Mouse (Mus musculus): ENCODE measurements at regions not wholly inside any gene's neighbourhood (a gene's known extent, or its start where the extent isn't known, plus 50 kb on each side); places are given as distances from the start of the nearest gene placed in this dataset.

GRCm38 (mm10) chr3:137108197-137108596 lies 232.7 kb upstream of the Emcn start:
- Histone ChIP-seq H3K9ac (no peak overlapping the region), H3K9me3 (replicated peaks) (no peaks in the 10 kb centered on the region), H3K36me3 (no peaks in the 10 kb centered on the region), H3K4me3 (replicated peaks) (no peak overlapping the region), H3K27me3 (no peaks in the 10 kb centered on the region), H3K4me1 (replicated peaks) (no peaks in the 10 kb centered on the region), H3K27ac (no peak overlapping the region), H3K4me2 (no peak overlapping the region)
- DNase-seq (no peak), ATAC-seq (ENCODE audit: low read depth) (no peak)
- 60% methylated on average over 2 of the region's 2 CpGs for WGBS (ENCODE audit: insufficient replicate concordance)

GRCm38 (mm10) chr3:137109786-137110185 lies 231.1 kb upstream of the Emcn start:
- no peaks in the 10 kb centered on the region for H3K27me3 ChIP-seq
- no peaks in the 10 kb centered on the region for H3K9me3 ChIP-seq (replicated peaks)
- H3K4me3 ChIP-seq (replicated peaks): no peak overlapping the region
- 80% methylated on average over 9 of the region's 9 CpGs for WGBS (ENCODE audit: insufficient replicate concordance)
- H3K9ac ChIP-seq: no peak overlapping the region
- ATAC-seq (ENCODE audit: low read depth) (no peak), DNase-seq (no peak)
- no peaks in the 10 kb centered on the region for H3K36me3 ChIP-seq
- H3K27ac ChIP-seq: no peak overlapping the region
- no peaks in the 10 kb centered on the region for H3K4me1 ChIP-seq (replicated peaks)
- H3K4me2 ChIP-seq: no peak overlapping the region

GRCm38 (mm10) chr3:137110485-137110884 lies 230.4 kb upstream of the Emcn start:
- no peak for DNase-seq
- no peak overlapping the region for H3K9ac ChIP-seq
- no peak overlapping the region for H3K27ac ChIP-seq
- no peaks in the 10 kb centered on the region for H3K27me3 ChIP-seq
- H3K4me3 ChIP-seq (replicated peaks): no peak overlapping the region
- no peak for ATAC-seq (ENCODE audit: low read depth)
- no peaks in the 10 kb centered on the region for H3K36me3 ChIP-seq
- no peaks in the 10 kb centered on the region for H3K4me1 ChIP-seq (replicated peaks)
- no peak overlapping the region for H3K4me2 ChIP-seq
- H3K9me3 ChIP-seq (replicated peaks): no peaks in the 10 kb centered on the region
- 56% methylated on average over 4 of the region's 4 CpGs for WGBS (ENCODE audit: insufficient replicate concordance)

GRCm38 (mm10) chr3:137129967-137130366 lies 210.9 kb upstream of the Emcn start:
- ATAC-seq (ENCODE audit: low read depth) (no peak), DNase-seq (no peak)
- Histone ChIP-seq H3K4me1 (replicated peaks) (no peaks in the 10 kb centered on the region), H3K9ac (no peak overlapping the region), H3K27ac (no peak overlapping the region), H3K27me3 (no peaks in the 10 kb centered on the region), H3K9me3 (replicated peaks) (no peaks in the 10 kb centered on the region), H3K36me3 (no peaks in the 10 kb centered on the region), H3K4me2 (no peak overlapping the region), H3K4me3 (replicated peaks) (no peak overlapping the region)
- 66% methylated on average over 4 of the region's 4 CpGs for WGBS (ENCODE audit: insufficient replicate concordance)

GRCm38 (mm10) chr3:137142041-137142440 lies 198.8 kb upstream of the Emcn start:
- H3K27me3 ChIP-seq: no peaks in the 10 kb centered on the region
- no peak overlapping the region for H3K4me3 ChIP-seq (replicated peaks)
- DNase-seq: no peak
- H3K27ac ChIP-seq: no peak overlapping the region
- no peaks in the 10 kb centered on the region for H3K36me3 ChIP-seq
- H3K9ac ChIP-seq: no peak overlapping the region
- no peak for ATAC-seq (ENCODE audit: low read depth)
- 57% methylated on average over 3 of the region's 3 CpGs for WGBS (ENCODE audit: insufficient replicate concordance)
- H3K4me2 ChIP-seq: no peak overlapping the region
- H3K9me3 ChIP-seq (replicated peaks): no peaks in the 10 kb centered on the region
- no peaks in the 10 kb centered on the region for H3K4me1 ChIP-seq (replicated peaks)

GRCm38 (mm10) chr3:137146062-137146461 lies 194.8 kb upstream of the Emcn start:
- no peak overlapping the region for H3K4me2 ChIP-seq
- no peaks in the 10 kb centered on the region for H3K36me3 ChIP-seq
- ATAC-seq (ENCODE audit: low read depth): no peak
- no peak overlapping the region for H3K4me3 ChIP-seq (replicated peaks)
- no peak overlapping the region for H3K27ac ChIP-seq
- H3K9ac ChIP-seq: no peak overlapping the region
- no peaks in the 10 kb centered on the region for H3K27me3 ChIP-seq
- H3K9me3 ChIP-seq (replicated peaks): no peaks in the 10 kb centered on the region
- no peak for DNase-seq
- H3K4me1 ChIP-seq (replicated peaks): no peaks in the 10 kb centered on the region

- WGBS (ENCODE audit: insufficient replicate concordance): 61% methylated on average over 5 of the region's 5 CpGs
Observed at GRCm38 (mm10) chr3:137147405-137147804, 193.5 kb upstream of the Emcn start.

GRCm38 (mm10) chr3:137150414-137151010 lies 190.4 kb upstream of the Emcn start:
- WGBS (ENCODE audit: insufficient replicate concordance): 18% methylated on average over 14 of the region's 14 CpGs
- peak; percentile 48; the same call in 1 of the 2 replicates for ATAC-seq (ENCODE audit: low read depth)

More at GRCm38 (mm10) chr3:137147405-137147804, 193.5 kb upstream of the Emcn start:
- DNase-seq (no peak), ATAC-seq (ENCODE audit: low read depth) (no peak)
- Histone ChIP-seq H3K36me3 (no peaks in the 10 kb centered on the region), H3K9ac (no peak overlapping the region), H3K4me2 (no peak overlapping the region), H3K4me1 (replicated peaks) (no peaks in the 10 kb centered on the region), H3K27ac (no peak overlapping the region), H3K27me3 (no peaks in the 10 kb centered on the region), H3K9me3 (replicated peaks) (no peaks in the 10 kb centered on the region), H3K4me3 (replicated peaks) (no peak overlapping the region)

GRCm38 (mm10) chr3:137151431-137151830 lies 189.4 kb upstream of the Emcn start:
- 58% methylated on average over 1 of the region's 1 CpGs for WGBS (ENCODE audit: insufficient replicate concordance)
- H3K9me3 ChIP-seq (replicated peaks): no peaks in the 10 kb centered on the region
- no peak overlapping the region for H3K4me3 ChIP-seq (replicated peaks)
- H3K4me2 ChIP-seq: no peak overlapping the region
- no peaks in the 10 kb centered on the region for H3K36me3 ChIP-seq
- no peaks in the 10 kb centered on the region for H3K27me3 ChIP-seq
- DNase-seq: no peak
- no peak for ATAC-seq (ENCODE audit: low read depth)
- no peaks in the 10 kb centered on the region for H3K4me1 ChIP-seq (replicated peaks)
- no peak overlapping the region for H3K9ac ChIP-seq
- no peak overlapping the region for H3K27ac ChIP-seq

More at GRCm38 (mm10) chr3:137150414-137151010, 190.4 kb upstream of the Emcn start:
- Histone ChIP-seq H3K27ac (no peak overlapping the region), H3K27me3 (no peaks in the 10 kb centered on the region), H3K4me1 (replicated peaks) (no peaks in the 10 kb centered on the region), H3K4me2 (no peak overlapping the region), H3K4me3 (replicated peaks) (no peak overlapping the region), H3K9me3 (replicated peaks) (no peaks in the 10 kb centered on the region), H3K36me3 (no peaks in the 10 kb centered on the region), H3K9ac (no peak overlapping the region)
- DNase-seq: no peak

GRCm38 (mm10) chr3:137153234-137153633 lies 187.6 kb upstream of the Emcn start:
- Histone ChIP-seq H3K27ac (no peak overlapping the region), H3K4me3 (replicated peaks) (no peak overlapping the region), H3K27me3 (no peaks in the 10 kb centered on the region), H3K4me2 (no peak overlapping the region), H3K4me1 (replicated peaks) (no peaks in the 10 kb centered on the region), H3K9me3 (replicated peaks) (no peaks in the 10 kb centered on the region), H3K36me3 (no peaks in the 10 kb centered on the region), H3K9ac (no peak overlapping the region)
- 22% methylated on average over 6 of the region's 6 CpGs for WGBS (ENCODE audit: insufficient replicate concordance)
- DNase-seq (no peak), ATAC-seq (ENCODE audit: low read depth) (no peak)

GRCm38 (mm10) chr3:137154200-137155042 lies 186.4 kb upstream of the Emcn start:
- H3K4me2 ChIP-seq: no peak overlapping the region
- 64% methylated on average over 9 of the region's 9 CpGs for WGBS (ENCODE audit: insufficient replicate concordance)
- H3K36me3 ChIP-seq: no peaks in the 10 kb centered on the region
- H3K27me3 ChIP-seq: no peaks in the 10 kb centered on the region
- H3K4me3 ChIP-seq (replicated peaks): no peak overlapping the region
- H3K9ac ChIP-seq: no peak overlapping the region
- no peaks in the 10 kb centered on the region for H3K4me1 ChIP-seq (replicated peaks)
- DNase-seq: no peak
- no peak for ATAC-seq (ENCODE audit: low read depth)
- no peaks in the 10 kb centered on the region for H3K9me3 ChIP-seq (replicated peaks)
- no peak overlapping the region for H3K27ac ChIP-seq

GRCm38 (mm10) chr3:137155043-137155404 lies 185.8 kb upstream of the Emcn start:
- DNase-seq (no peak), ATAC-seq (ENCODE audit: low read depth) (no peak)
- no peak overlapping the region for H3K9ac ChIP-seq
- no peak overlapping the region for H3K4me3 ChIP-seq (replicated peaks)
- 62% methylated on average over 3 of the region's 3 CpGs for WGBS (ENCODE audit: insufficient replicate concordance)
- no peaks in the 10 kb centered on the region for H3K9me3 ChIP-seq (replicated peaks)
- H3K27me3 ChIP-seq: no peaks in the 10 kb centered on the region
- H3K4me1 ChIP-seq (replicated peaks): no peaks in the 10 kb centered on the region
- no peak overlapping the region for H3K27ac ChIP-seq
- no peaks in the 10 kb centered on the region for H3K36me3 ChIP-seq
- H3K4me2 ChIP-seq: no peak overlapping the region

Measured in liver, embryonic 13.5 days (tissue).